Mouse (Mus musculus) olfactory bulb, adult 2 months (tissue): ENCODE results near the gene Tmem235.

Source experiments
- CTCF ChIP-seq: fragments of 200-500 bp; IDR thresholded peaks from 2 replicates; pipeline ENCODE4 v1.5.1; 2012; ENCODE audit warnings: low read depth, mild to moderate bottlenecking, low read length, moderate library complexity; ENCODE audit not compliant: insufficient read depth
- POLR2A ChIP-seq: fragments of 200-500 bp; IDR thresholded peaks from 2 replicates; pipeline ENCODE4 v1.6.1; 2012; ENCODE audit warnings: mild to moderate bottlenecking, low read depth, low read length, moderate library complexity; ENCODE audit not compliant: insufficient read depth

DNA sequence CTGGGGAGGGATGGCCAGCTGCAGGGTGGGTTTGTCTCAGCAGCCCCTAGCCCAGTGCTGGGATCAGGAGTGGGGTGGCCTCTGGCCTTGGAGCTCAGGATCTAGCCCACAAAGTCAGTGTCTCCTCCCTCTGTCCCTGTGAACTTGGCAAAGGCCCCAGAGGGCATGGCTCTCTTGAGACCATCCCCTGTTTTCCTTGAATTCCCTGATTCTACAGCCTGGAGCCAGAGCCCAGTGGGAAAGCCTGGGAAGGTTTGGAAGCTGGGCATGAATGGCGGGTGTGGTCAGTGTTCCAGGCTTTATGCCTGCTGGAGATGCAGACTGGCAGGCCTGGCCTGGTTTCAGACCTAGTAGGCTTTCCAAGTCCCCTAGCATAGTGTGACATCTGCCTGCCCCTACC is 21.7 kb downstream of the Tmem235 start:
- TF ChIP-seq POLR2A (no peak), CTCF (no peak)
